Mouse (Mus musculus): ENCODE data around the gene Rnf5. TPM values are rescaled to one million over a fixed set of nuclear protein-coding genes. Genes with fewer than 3 reads are reported as not detected.

Rnf5 gene
- polyA plus RNA-seq, 1 experiment, result 130 TPM

DNA sequence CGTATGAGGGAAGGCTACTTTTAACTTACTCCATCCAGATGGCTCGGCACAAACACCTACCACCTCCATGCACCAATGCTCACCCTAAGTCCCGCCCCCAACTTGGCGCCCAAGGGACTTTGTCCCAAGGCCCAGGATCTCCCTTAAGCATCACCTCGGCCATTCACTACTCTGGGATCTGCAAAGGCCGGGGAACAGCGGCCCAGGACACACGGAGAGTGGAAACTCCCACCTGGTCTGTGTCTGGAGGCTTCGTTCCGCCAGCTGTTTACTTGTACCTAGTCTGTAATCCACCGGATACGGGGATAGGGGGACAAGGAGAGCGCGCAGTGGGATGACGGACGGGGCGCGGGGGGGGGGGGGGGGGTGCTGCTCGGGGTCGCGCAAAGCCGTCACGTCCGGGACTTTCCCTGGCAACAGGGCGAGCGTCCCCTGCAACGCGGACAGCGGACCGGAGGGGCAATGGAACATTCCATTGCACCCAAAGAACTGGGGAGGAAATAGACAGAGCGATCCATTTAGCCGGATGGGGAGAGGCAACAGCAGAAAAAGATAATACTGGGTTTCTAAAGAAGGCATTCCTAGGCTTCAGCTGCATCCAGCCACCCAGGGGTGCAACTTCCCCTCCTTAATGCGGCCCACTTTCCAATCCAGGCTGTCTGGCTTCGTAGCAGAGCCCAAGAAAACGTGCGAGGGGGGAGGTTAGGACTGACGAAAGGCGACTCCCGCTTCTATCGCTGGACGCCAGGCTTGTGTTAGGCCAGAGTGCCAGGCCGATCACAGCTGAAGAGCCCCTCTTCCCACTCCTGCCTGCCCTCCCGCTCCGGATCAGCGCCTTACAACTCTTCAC, 23.8 kb upstream of the Rnf5 start:
- Histone ChIP-seq H3K4me3 (ENCODE audit: insufficient read depth, low read length) (peak overlapping the region; percentile 75), H3K27ac (ENCODE audit: insufficient read depth, low read length) (peak overlapping the region; percentile 97), H3K4me1 (ENCODE audit: control insufficient read depth, insufficient read depth, low read length) (peaks cover 5% of the 10 kb centered on the region; the same call in 1 of the 2 replicates)
- TF ChIP-seq POLR2A (IDR thresholded peaks at IDR 0.05; ENCODE audit: extremely low read depth, insufficient read depth, low read length), result peak; percentile 81
- TF ChIP-seq CTCF (IDR thresholded peaks at IDR 0.05; ENCODE audit: extremely low read depth, insufficient read depth, low read length), result no peak

DNA sequence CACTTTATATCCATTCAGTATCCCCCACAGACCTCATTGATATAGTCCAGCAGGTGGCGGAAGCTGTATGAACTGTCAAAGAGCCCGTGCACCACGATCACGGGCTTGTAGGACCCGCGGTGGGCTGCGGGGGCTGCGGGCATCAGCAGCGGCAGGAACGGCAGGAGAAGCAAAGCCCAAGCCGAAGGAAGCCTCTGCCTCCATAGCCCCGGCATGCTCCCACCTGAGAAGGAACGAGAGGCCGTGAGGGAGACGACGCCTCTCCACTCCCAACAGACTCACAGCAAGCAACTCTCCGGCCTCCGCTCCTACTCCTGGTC, 23.2 kb upstream of the Rnf5 start:
- peaks cover 5% of the 10 kb centered on the region; the same call in 1 of the 2 replicates for H3K4me1 ChIP-seq (ENCODE audit: control insufficient read depth, insufficient read depth, low read length)
- H3K4me3 ChIP-seq (ENCODE audit: insufficient read depth, low read length), result peak overlapping the region; percentile 75
- H3K27ac ChIP-seq (ENCODE audit: insufficient read depth, low read length), result peak overlapping the region; percentile 55
- TF ChIP-seq POLR2A (IDR thresholded peaks at IDR 0.05; ENCODE audit: extremely low read depth, insufficient read depth, low read length), result no peak
- peak; percentile 38 for TF ChIP-seq CTCF (IDR thresholded peaks at IDR 0.05; ENCODE audit: extremely low read depth, insufficient read depth, low read length)

DNA sequence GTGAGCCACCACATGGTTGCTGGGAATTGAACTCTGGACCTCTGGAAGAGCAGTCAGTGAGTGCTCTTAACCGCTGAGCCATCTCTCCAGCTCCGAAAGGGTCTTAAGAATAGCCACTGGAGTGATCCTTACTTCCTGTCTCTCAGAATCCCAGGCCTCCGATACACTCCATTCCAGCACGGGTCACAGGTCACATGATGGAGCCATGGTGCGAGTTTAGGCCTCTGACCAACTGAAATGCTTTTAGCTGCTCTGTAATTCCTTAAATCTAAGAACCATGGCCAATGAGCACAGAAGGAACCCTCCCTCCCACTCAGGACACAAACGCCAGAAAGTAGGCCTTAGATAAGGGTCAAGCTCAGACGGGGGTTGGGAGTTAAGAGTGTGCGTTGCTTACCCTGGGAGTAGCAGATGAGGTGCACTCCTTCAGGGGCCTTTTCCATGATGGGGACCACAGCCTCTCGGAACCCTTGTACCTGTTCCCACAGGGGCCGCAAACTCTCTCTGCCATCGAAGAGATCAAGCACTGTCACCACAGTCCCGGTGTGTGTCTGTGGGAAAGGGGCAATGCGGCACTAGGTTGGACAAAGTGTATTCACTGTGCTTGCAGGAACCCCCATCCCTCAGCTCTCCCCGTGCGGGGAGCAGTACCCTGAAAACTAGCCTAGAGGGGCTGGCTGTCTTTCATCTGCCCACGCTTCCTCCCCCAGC, 22.7 kb upstream of the Rnf5 start:
- no peak for TF ChIP-seq POLR2A (IDR thresholded peaks at IDR 0.05; ENCODE audit: extremely low read depth, insufficient read depth, low read length)
- no peak for TF ChIP-seq CTCF (IDR thresholded peaks at IDR 0.05; ENCODE audit: extremely low read depth, insufficient read depth, low read length)
- H3K27ac ChIP-seq (ENCODE audit: insufficient read depth, low read length), result 0 out of 2 replicates have a peak overlapping the region, but pooled peaks have one; percentile 55
- peak overlapping the region; percentile 75 for H3K4me3 ChIP-seq (ENCODE audit: insufficient read depth, low read length)
- H3K4me1 ChIP-seq (ENCODE audit: control insufficient read depth, insufficient read depth, low read length), result peaks cover 5% of the 10 kb centered on the region; the same call in 1 of the 2 replicates

DNA sequence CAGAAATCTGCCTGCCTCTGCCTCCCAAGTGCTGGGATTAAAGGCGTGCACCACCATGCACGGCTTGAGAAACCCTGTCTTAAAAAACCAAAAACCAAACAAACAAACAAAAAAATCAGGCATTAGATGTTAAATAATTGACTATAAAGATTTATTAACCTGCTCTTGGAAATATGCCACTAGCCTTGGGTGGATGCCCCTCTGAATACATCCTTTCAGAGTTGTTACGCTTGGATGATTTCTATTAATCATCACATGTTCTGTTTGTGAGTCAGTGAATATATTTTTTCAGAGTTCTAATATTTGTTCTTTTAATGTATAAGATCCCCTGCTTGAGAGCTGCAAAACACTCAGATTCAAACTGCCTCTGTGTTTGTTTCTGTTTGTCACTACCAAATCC, 21.5 kb upstream of the Rnf5 start:
- TF ChIP-seq CTCF (IDR thresholded peaks at IDR 0.05; ENCODE audit: extremely low read depth, insufficient read depth, low read length) (no peak), POLR2A (IDR thresholded peaks at IDR 0.05; ENCODE audit: extremely low read depth, insufficient read depth, low read length) (no peak)
- Histone ChIP-seq H3K4me3 (ENCODE audit: insufficient read depth, low read length) (no peak overlapping the region), H3K4me1 (ENCODE audit: control insufficient read depth, insufficient read depth, low read length) (peaks cover 5% of the 10 kb centered on the region; the same call in 1 of the 2 replicates), H3K27ac (ENCODE audit: insufficient read depth, low read length) (no peak overlapping the region)

DNA sequence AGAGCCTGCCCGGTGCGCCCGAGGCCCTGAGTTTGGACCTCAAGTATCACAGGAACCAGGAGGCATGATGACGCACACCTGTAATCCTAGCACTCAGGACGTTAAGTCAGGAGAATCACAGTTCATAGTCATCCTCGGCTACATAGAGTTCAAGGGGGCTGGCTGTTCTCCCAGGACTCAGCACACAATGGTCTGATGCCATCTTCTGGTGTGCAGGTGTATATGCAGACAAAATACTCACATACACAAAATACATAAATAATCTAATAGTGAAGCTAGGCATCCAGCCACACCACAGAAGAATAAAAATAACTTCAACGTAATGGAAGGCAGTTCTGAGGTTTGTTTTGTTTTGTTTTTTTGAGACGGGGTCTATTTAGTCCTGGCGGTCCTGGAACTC, 19.7 kb upstream of the Rnf5 start:
- Histone ChIP-seq H3K4me1 (ENCODE audit: control insufficient read depth, insufficient read depth, low read length) (no peaks in the 10 kb centered on the region; the same call in 1 of the 2 replicates), H3K27ac (ENCODE audit: insufficient read depth, low read length) (no peak overlapping the region), H3K4me3 (ENCODE audit: insufficient read depth, low read length) (no peak overlapping the region)
- no peak for TF ChIP-seq POLR2A (IDR thresholded peaks at IDR 0.05; ENCODE audit: extremely low read depth, insufficient read depth, low read length)
- 0 out of 2 replicates have a peak, but pooled peaks have one; percentile 17 for TF ChIP-seq CTCF (IDR thresholded peaks at IDR 0.05; ENCODE audit: extremely low read depth, insufficient read depth, low read length)

DNA sequence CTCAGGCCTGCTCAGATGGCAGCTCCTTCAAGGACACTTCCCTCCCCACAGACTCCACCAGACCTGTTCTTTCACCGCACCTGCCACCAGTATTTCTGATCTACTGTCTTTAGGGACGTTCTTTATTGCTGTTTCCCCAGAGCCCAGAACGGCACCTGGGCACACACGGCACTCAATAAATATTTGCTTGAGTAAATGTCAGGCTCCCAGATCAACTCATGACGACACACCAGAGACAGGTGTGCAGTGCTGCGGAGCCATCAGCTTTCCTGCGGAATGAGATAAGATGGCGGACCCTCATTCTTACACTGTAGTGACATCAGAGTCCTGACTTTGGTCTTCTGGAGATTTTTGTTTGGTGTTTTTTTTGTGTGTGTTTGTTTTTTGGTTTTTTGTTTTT, 17.5 kb upstream of the Rnf5 start:
- no peaks in the 10 kb centered on the region for H3K4me1 ChIP-seq (ENCODE audit: control insufficient read depth, insufficient read depth, low read length)
- TF ChIP-seq CTCF (IDR thresholded peaks at IDR 0.05; ENCODE audit: extremely low read depth, insufficient read depth, low read length) (no peak), POLR2A (IDR thresholded peaks at IDR 0.05; ENCODE audit: extremely low read depth, insufficient read depth, low read length) (no peak)
- no peak overlapping the region for H3K27ac ChIP-seq (ENCODE audit: insufficient read depth, low read length)
- no peak overlapping the region for H3K4me3 ChIP-seq (ENCODE audit: insufficient read depth, low read length)

DNA sequence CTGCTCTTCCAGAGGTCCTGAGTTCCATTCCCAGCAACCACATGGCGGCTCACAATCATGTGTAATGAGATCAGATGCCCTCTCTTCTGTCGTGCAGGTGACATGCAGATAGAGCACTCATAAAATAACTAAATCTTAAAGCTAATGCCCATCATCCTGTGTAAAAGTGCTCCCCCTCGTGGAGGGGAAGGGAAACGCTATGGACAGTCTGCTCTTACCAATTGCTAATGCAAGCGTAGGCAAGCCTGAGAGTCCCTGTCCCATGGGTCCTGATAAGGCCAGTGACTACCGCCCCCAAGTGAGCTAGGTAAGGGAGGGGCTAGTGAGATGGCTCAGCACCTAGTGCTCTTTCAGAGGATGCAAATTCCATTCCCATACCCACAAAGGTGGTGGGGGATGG, 15.5 kb upstream of the Rnf5 start:
- Histone ChIP-seq H3K27ac (ENCODE audit: insufficient read depth, low read length) (no peak overlapping the region), H3K4me3 (ENCODE audit: insufficient read depth, low read length) (no peak overlapping the region), H3K4me1 (ENCODE audit: control insufficient read depth, insufficient read depth, low read length) (no peaks in the 10 kb centered on the region)
- TF ChIP-seq CTCF (IDR thresholded peaks at IDR 0.05; ENCODE audit: extremely low read depth, insufficient read depth, low read length), result peak; percentile 88
- TF ChIP-seq POLR2A (IDR thresholded peaks at IDR 0.05; ENCODE audit: extremely low read depth, insufficient read depth, low read length), result no peak

DNA sequence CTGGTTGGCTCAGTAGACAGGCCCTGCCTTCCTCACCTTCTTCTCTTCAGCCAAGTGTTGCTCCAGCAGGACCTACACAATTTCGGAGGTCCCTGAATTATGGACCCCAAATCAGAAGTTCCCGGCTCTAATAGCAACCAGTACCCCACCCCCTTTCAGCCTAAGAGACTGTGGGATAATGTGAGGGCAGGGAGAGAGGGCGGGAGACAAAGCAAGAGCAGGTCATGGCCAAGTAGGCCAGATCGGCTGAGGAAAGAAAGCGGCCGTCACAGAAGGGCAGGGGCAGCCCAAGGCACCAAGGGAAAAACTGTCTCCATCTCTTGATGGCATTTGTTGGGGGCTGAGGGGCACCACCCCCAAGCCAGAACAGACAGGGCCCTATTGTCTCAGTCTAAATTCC, 12.4 kb upstream of the Rnf5 start, which contains the start of gene Egfl8:
Egfl8 (minus strand) TSS at position 101 of the 400 bp plus-strand sequence.
- 0 out of 2 replicates have a peak within 1 kb of the TSS, but pooled peaks have one; percentile 35 for H3K27ac ChIP-seq (ENCODE audit: insufficient read depth, low read length)
- H3K4me3 ChIP-seq (ENCODE audit: insufficient read depth, low read length), result no peak within 1 kb of the TSS
- TF ChIP-seq POLR2A (IDR thresholded peaks at IDR 0.05; ENCODE audit: extremely low read depth, insufficient read depth, low read length) (no peak), CTCF (IDR thresholded peaks at IDR 0.05; ENCODE audit: extremely low read depth, insufficient read depth, low read length) (no peak)
- peaks cover 3% of the 10 kb centered on the region for H3K4me1 ChIP-seq (ENCODE audit: control insufficient read depth, insufficient read depth, low read length)

DNA sequence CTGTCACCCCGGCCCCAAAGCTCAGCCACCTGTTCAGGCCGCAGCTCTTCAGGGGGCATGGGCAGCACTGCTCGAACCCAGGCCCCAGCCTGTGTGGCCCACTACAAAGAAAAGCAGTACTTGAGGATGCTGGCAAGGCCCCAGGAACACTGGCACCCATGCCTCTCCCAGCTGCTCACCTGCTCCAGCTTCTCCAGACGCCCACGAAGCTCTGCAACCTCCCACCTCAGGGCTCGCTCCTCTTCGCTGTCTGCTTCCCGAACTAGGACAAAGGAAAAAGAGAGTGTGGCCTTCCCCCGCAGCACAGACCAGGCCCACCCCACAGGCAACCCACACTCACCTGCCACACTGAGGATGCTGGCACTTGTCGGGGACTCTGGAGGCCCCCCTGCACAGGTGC, 10.3 kb upstream of the Rnf5 start:
- Histone ChIP-seq H3K4me3 (ENCODE audit: insufficient read depth, low read length) (no peak overlapping the region), H3K4me1 (ENCODE audit: control insufficient read depth, insufficient read depth, low read length) (peaks cover 4% of the 10 kb centered on the region), H3K27ac (ENCODE audit: insufficient read depth, low read length) (peak overlapping the region; percentile 27; the same call in 1 of the 2 replicates)
- no peak for TF ChIP-seq CTCF (IDR thresholded peaks at IDR 0.05; ENCODE audit: extremely low read depth, insufficient read depth, low read length)
- 0 out of 2 replicates have a peak, but pooled peaks have one; percentile 18 for TF ChIP-seq POLR2A (IDR thresholded peaks at IDR 0.05; ENCODE audit: extremely low read depth, insufficient read depth, low read length)
